Mouse (Mus musculus) heart, adult 2 months (tissue): ENCODE results near the gene Mllt3.

Source experiments
- CTCF ChIP-seq: fragments of 200-600 bp; IDR thresholded peaks from 2 replicates; pipeline ENCODE4 v1.8.1; 2022; ENCODE audit warnings: antibody characterized with exemption, mild to moderate bottlenecking, moderate library complexity
- POLR2A ChIP-seq: fragments of 200-500 bp; IDR thresholded peaks from 2 replicates; pipeline ENCODE4 v1.6.1; 2011; ENCODE audit warnings: mild to moderate bottlenecking, low read depth, low read length, control low read depth; ENCODE audit not compliant: insufficient read depth

DNA sequence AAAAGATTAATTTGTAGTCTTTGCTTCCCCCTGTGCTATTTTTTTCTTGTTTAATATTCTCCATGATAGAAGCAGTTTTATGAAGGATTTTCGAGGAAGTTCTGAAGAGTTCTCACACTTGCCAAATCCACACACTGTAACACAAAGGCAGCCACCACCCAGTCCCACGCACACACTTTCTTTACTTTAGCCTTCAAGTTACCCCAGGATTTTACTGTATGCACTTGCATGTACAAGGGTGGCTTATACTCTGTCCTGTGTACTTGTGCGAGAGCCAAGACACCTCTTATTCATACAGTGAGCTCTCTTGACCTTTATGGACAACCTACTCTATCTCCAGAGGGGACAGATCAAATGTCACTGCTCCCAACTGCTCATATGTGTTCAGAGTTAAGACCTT lies 209.5 kb downstream of the Mllt3 start:
- no peak for TF ChIP-seq CTCF
- no peak for TF ChIP-seq POLR2A
